Mouse (Mus musculus) adrenal gland, adult (tissue): ENCODE data around the gene Olfr686.

Experiments
- DNase-seq, 2 experiments: peaks; one replicate each; pipeline ENCODE4 v3.0.0; 2022 to 2023; ENCODE audit warnings: low spot score in 1 of 2; ENCODE audit not compliant: inconsistent age in 2 of 2

Gene Olfr686

GRCm38 (mm10) chr7:105207385-105207784 lies at the start of gene Olfr686:
Olfr686 (minus strand) TSS chr7:105207485.
- DNase-seq: no peak

- DNase-seq: peak; percentile 19 to 54
Observed at GRCm38 (mm10) chr7:105256656-105257055, 49.4 kb upstream of the Olfr686 start.

- no peak for DNase-seq
Observed at GRCm38 (mm10) chr7:105248197-105248596, 40.9 kb upstream of the Olfr686 start.

- DNase-seq: no peak
Observed at GRCm38 (mm10) chr7:105247671-105248070, 40.4 kb upstream of the Olfr686 start.

GRCm38 (mm10) chr7:105229386-105229785 lies 22.1 kb upstream of the Olfr686 start:
- no peak for DNase-seq

- peak; percentile 12 to 55 for DNase-seq
Observed at GRCm38 (mm10) chr7:105228138-105228537, 20.9 kb upstream of the Olfr686 start.

GRCm38 (mm10) chr7:105226703-105227102 lies 19.4 kb upstream of the Olfr686 start:
- DNase-seq: no peak

GRCm38 (mm10) chr7:105226072-105226471 lies 18.8 kb upstream of the Olfr686 start:
- DNase-seq: no peak

GRCm38 (mm10) chr7:105218281-105218680 lies 11.0 kb upstream of the Olfr686 start:
- DNase-seq: no peak

GRCm38 (mm10) chr7:105214761-105215160 lies 7.5 kb upstream of the Olfr686 start:
- DNase-seq: no peak

GRCm38 (mm10) chr7:105185912-105186311 lies 21.4 kb downstream of the Olfr686 start, which contains the start of gene Olfr685:
Olfr685 (minus strand) TSS chr7:105186012.
- DNase-seq: no peak

GRCm38 (mm10) chr7:105170773-105171172 lies 36.5 kb downstream of the Olfr686 start:
- peak in 1 of 2 experiments; percentile 22 for DNase-seq

- no peak for DNase-seq
Observed at GRCm38 (mm10) chr7:105163553-105163952, 43.7 kb downstream of the Olfr686 start, which contains the start of gene Olfr684. Olfr684 (minus strand) TSS chr7:105163653.
